Mouse (Mus musculus) induced T-regulatory cell, adult 2 months (primary cell): ENCODE measurements around the gene Cst9.

Experiments used
- DNase-seq: peaks from one replicate; pipeline ENCODE4 v3.0.0-alpha.2; 2012; ENCODE audit warnings: low read depth

The Cst9 gene

DNA sequence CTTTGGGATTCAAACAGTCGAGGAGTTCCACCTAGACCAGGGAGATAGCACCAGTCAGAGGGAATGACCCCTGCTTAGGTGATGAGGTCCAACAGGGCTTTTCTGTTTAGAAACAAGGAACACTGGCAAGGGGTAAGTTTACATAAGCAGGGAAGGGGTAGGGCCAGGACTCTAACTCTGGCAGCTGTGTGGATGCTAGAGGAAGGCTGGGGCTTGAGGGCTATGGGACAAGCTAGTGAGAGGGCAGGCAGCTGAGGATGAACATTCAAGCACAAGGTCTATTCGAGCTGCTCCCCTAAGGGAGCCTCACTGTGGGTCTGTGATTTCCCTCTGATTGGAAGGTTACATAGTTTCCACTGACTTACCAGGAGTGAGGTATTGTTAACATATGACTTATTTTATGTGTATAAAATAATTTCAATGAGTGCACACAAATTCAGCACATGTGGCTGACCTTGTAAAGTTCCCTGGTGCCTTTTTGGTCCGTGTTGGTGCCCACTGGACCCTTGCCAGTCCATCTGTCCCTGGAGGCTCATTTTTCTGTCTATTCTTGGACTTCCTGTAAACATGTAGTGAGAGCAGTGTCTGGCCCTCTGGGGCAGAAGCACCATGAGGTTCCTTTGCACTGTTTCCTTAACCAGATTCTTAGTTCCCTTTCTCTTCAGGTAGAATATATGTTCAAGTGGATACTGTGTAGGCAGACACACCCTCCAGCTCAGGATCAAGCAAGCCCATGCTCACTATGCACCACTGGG lies 42.2 kb downstream of the Cst9 start:
- DNase-seq: no peak

DNA sequence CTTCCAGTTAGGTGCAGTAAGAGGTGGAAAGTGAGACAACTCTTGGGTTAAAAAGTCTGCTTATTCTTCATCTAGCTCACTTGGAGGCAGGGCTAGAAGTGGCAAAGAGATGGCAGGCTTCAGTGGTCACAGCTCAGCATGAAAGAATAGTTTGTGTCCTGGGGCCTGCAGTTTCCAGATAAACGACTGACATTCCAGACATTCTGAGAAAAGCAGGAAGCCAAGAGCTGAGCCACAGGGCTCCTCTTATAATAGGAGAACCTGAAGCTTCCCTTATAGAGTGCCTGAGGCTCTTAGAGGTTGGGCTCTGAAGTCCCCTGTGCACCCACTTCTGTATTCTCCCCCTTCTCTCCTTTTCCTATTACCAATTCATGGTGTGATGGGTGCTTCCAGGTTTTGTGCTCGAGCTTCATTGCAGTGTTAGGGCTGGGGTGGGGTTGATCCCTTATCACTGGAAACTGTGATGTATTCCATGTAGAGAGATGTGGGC lies 43.7 kb downstream of the Cst9 start:
- DNase-seq: no peak

DNA sequence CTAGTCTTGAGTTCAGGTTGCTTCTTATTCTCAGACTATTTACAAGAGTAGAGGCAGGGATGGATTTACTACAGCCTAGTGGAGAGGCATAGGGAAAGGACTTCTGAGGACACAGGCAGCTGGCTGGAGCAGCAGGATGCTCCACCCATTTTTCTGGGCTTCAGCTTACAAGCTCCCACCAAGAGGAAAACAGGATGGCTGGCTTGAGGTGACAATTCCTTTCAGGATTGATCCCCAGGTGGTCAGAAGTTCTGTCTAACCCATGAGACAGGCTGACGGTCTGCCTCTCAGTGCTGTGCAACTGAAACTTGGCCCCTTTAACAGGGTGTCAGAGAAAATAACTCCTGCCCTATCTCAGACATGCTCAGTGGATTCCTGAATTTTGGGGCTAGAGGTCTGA lies 44.3 kb downstream of the Cst9 start:
- no peak for DNase-seq

DNA sequence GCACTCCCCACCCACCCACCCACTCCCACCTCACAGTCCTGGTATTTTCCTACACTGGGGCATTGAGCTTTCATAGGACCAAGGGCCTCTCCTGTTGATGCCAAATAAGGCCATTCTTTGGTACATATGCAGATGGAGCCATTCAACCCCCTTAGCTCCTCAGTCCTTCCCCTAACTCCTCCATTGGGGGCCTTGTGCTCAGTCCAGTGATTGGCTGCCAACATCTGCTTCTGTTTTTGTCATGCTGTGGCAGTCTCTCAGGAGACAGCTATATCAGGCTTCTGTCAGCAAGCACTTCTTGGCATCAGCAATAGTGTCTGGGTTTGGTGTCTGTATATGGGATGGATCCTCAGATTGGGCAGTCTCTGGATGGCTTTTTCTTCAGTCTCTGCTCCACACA lies 49.8 kb downstream of the Cst9 start:
- DNase-seq: no peak
